Mouse (Mus musculus) layer of hippocampus, adult 9-11 months (tissue): ENCODE measurements around the gene Prr27.

Experiments used
- DNase-seq: peaks from one replicate; pipeline ENCODE4 v3.0.0; 2022

Prr27 gene

GRCm38 (mm10) chr5:87825386-87825785 lies at the start of gene Prr27:
TSS of gene Prr27 (plus strand) at chr5:87825686.
- no peak for DNase-seq

- DNase-seq = no peak
Measured at GRCm38 (mm10) chr5:87782731-87783130, 42.8 kb upstream of the Prr27 start.

DNA sequence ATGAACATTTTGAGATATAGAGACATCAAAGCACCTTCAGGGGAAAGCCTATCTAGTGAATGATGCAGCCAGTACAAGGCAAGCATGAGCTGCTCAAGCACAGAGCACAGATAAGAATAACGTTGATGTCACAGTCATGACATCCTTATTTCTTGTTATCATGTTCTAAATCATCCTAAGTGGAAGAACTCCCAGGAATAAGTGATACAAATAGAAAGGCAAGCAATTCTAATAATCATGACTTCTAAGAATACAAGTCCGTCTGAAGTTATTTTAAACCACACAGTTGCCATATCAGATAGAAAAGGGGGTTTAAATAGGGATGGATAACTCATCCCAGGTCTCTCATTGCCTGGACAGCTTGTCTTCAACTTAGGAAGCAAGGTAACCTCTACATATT lies 17.7 kb upstream of the Prr27 start, which contains the start of gene Csn1s2b:
Gene Csn1s2b (plus strand): TSS at position 301 of the 400 bp plus-strand sequence.
- no peak for DNase-seq

DNA sequence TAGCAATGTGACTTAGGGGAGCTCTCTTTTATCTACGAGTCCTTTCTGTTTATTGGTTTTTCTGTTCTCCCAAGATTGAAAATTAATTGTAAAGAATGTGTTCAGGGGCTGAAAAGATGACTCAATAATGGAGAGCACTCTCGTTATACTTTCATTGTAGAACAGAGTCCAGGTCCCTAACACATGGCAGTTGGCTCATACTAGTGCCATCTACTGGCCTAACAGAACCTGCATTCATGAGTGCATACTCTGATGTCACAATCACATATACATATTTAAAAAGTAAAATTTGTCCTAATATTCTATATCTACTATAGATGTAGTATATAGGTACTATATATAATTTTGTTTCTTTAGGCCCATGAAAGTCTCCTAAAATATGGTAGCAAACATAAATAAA lies 16.2 kb upstream of the Prr27 start:
- DNase-seq = no peak

- DNase-seq = no peak
Measured at GRCm38 (mm10) chr5:87855136-87855716, 29.7 kb downstream of the Prr27 start.

DNA sequence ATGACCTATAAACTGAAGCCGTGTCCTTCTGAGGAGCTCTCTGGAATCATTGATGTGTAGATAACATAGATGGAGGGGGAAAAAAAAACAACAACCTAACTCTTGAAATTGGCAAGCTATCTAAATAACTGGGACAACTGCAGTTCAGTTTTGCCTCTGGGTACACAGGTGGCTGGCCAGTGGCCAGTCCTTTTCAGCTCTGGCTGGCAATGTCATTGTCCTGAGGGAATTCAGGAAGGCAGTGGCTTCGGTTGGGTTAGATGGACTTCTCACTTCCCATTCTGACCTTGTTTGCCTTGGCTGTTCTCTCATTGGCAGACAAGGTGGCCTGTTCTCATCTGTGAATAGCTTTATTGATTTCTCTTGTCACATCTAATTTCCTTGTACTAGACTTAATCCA lies 44.6 kb downstream of the Prr27 start:
- no peak for DNase-seq

GRCm38 (mm10) chr5:87871423-87871822 lies 45.9 kb downstream of the Prr27 start:
- no peak for DNase-seq

- no peak for DNase-seq
Measured at GRCm38 (mm10) chr5:87884729-87885128, 59.2 kb downstream of the Prr27 start, which contains the start of gene Odam. TSS of gene Odam (plus strand) at chr5:87885029.
